Comparison of ENCODE assay signal across 8 mouse cellular contexts in the genomic region with DNA sequence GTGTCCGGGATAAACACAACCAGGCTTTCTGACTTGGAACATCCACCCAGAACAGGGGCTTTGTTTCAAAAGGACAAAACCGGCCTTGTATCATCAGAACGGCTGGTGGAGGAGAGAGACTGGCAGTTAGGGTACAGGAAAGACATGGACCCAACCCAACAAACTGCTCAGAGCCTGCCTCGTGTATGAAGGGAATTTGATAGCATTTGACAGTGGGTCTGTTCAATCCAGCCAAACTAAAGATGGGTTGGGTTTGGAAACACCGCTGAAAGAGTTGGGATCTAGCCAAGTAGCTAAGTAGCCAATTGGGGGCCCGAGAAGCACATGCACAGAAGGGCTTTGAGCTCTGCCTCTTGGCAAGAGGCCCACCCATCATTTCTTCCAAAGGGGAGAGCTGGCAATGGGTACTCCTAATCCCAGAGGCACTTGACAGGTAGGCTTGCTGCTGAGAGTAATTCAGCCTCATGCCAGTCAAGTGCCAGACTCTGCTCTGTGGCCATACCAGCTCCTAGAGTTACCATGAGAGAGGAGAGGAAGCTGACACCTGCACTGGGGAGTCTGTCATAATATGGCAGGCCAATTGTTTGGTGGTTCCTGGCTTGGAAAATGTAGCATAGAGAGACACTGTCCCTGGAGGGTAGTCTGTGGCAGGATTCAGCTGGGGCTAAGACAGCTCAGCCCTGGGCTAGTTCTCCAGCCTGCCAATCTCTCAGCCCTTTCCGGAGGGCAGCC.
DNase-seq lines count a peak whose midpoint lies in the region; ATAC-seq lines count a peak whose summit lies in the region.

No protein-coding gene starts in this region.

- H3K36me3 ChIP-seq in hindbrain, embryonic 10.5 days = no peaks in the 10 kb centered on the region
- H3K36me3 ChIP-seq in hindbrain, embryonic 11.5 days (ENCODE audit: control insufficient read depth, insufficient read depth, low read length) = no peaks in the 10 kb centered on the region
- no peaks in the 10 kb centered on the region for H3K36me3 ChIP-seq in midbrain, embryonic 15.5 days (replicated peaks)

- DNase-seq in hindbrain, embryonic 10.5 days (ENCODE audit: low spot score) = no peak
- DNase-seq in hindbrain, embryonic 11.5 days (ENCODE audit: low spot score) = no peak
- DNase-seq in cerebellum, adult 8-10 months = peak; percentile 14
- DNase-seq in heart, postnatal 14 days = peak; percentile 5 to 44
- DNase-seq in urinary bladder, postnatal 10 days (ENCODE audit: low spot score) = no peak

- no peak for ATAC-seq in hindbrain, embryonic 11.5 days (ENCODE audit: low FRiP score)
- ATAC-seq in midbrain, embryonic 15.5 days (replicated peaks) = peak; percentile 92
- no peak for ATAC-seq in CD4-positive, CD25-positive, alpha-beta regulatory T cell, adult 4 months
- no peak for ATAC-seq in megakaryocyte progenitor cell, adult 5-6 weeks (replicated peaks; ENCODE audit: poor library complexity)

- no peaks in the 10 kb centered on the region for H3K9me3 ChIP-seq in hindbrain, embryonic 10.5 days
- H3K9me3 ChIP-seq in hindbrain, embryonic 11.5 days (ENCODE audit: control insufficient read depth, low read length) = no peaks in the 10 kb centered on the region
- H3K9me3 ChIP-seq in midbrain, embryonic 15.5 days = no peaks in the 10 kb centered on the region

- WGBS in hindbrain, embryonic 10.5 days = 77% methylated on average over 7 of the region's 7 CpGs
- 78% methylated on average over 7 of the region's 7 CpGs for WGBS in hindbrain, embryonic 11.5 days
- WGBS in midbrain, embryonic 15.5 days = 65% methylated on average over 7 of the region's 7 CpGs

- H3K4me2 ChIP-seq in hindbrain, embryonic 11.5 days (replicated peaks; ENCODE audit: low read depth, low read length) = no peak overlapping the region
- H3K4me2 ChIP-seq in midbrain, embryonic 15.5 days = no peak overlapping the region

- H3K4me1 ChIP-seq in hindbrain, embryonic 10.5 days (replicated peaks) = 0 out of 2 replicates have a peak, but pooled peaks cover 6% of the 10 kb centered on the region
- H3K4me1 ChIP-seq in hindbrain, embryonic 11.5 days (replicated peaks; ENCODE audit: control insufficient read depth, insufficient read depth, low read length) = no peaks in the 10 kb centered on the region
- H3K4me1 ChIP-seq in midbrain, embryonic 15.5 days = 0 out of 2 replicates have a peak, but pooled peaks cover 2% of the 10 kb centered on the region

- no peaks in the 10 kb centered on the region for H3K27me3 ChIP-seq in hindbrain, embryonic 10.5 days (ENCODE audit: insufficient read depth, poor library complexity, severe bottlenecking)
- H3K27me3 ChIP-seq in hindbrain, embryonic 11.5 days (ENCODE audit: control insufficient read depth, insufficient read depth, low read length) = no peaks in the 10 kb centered on the region
- no peaks in the 10 kb centered on the region for H3K27me3 ChIP-seq in midbrain, embryonic 15.5 days (replicated peaks)

- no peak overlapping the region for H3K9ac ChIP-seq in hindbrain, embryonic 11.5 days (ENCODE audit: low read depth, low read length)
- H3K9ac ChIP-seq in midbrain, embryonic 15.5 days = no peak overlapping the region

- intact Hi-C loops in heart, postnatal 14 days (cut with DNase I) = no loop called here

- peak overlapping the region; percentile 23; the same call in 1 of the 2 replicates for H3K27ac ChIP-seq in hindbrain, embryonic 10.5 days
- no peak overlapping the region for H3K27ac ChIP-seq in hindbrain, embryonic 11.5 days (ENCODE audit: low read depth, low read length)
- peak overlapping the region; percentile 38; the same call in 1 of the 2 replicates for H3K27ac ChIP-seq in midbrain, embryonic 15.5 days

- no peak overlapping the region for H3K4me3 ChIP-seq in hindbrain, embryonic 10.5 days
- no peak overlapping the region for H3K4me3 ChIP-seq in hindbrain, embryonic 11.5 days (ENCODE audit: low read depth, low read length)
- H3K4me3 ChIP-seq in midbrain, embryonic 15.5 days = no peak overlapping the region

Comparison
In these comparisons a context has a peak if more than half of its experiments do, and no peak if none do; other contexts are left out.
1. DNase-seq: peak in cerebellum, adult 8-10 months (single experiment) and heart, postnatal 14 days (2 of 2); none in hindbrain, embryonic 10.5 days (single experiment), hindbrain, embryonic 11.5 days (single experiment) and urinary bladder, postnatal 10 days (single experiment).